Mouse (Mus musculus) midbrain, embryonic 13.5 days (tissue): ENCODE measurements around the gene Zc3h8. TPM values are rescaled to one million over a fixed set of nuclear protein-coding genes. Genes with fewer than 3 reads are reported as not detected.

Source experiments
- ATAC-seq: fragments of 200-750 bp; cut with Nextera tagmentation; 2 replicates; pipeline ENCODE4 v1.8.0; 2017; ENCODE audit warnings: mild to moderate bottlenecking, moderate TSS enrichment, moderate library complexity
- H3K27ac ChIP-seq: fragments of 300-500 bp; sonication (generic); 2 replicates; pipeline ENCODE4 v1.5.1; 2015; ENCODE audit warnings: inconsistent platforms, mild to moderate bottlenecking, moderate library complexity
- H3K27me3 ChIP-seq: fragments of 300-500 bp; sonication (generic); 2 replicates; pipeline ENCODE4 v1.6.1; 2015; ENCODE audit warnings: mild to moderate bottlenecking, inconsistent platforms
- H3K36me3 ChIP-seq: fragments of 300-500 bp; sonication (generic); 2 replicates; pipeline ENCODE4 v1.6.1; 2015; ENCODE audit warnings: mild to moderate bottlenecking, inconsistent platforms
- H3K4me1 ChIP-seq: fragments of 300-500 bp; sonication (generic); replicated peaks from 2 replicates; pipeline ENCODE4 v1.6.1; 2015; ENCODE audit warnings: inconsistent platforms
- H3K4me2 ChIP-seq: fragments of 300-500 bp; sonication (generic); replicated peaks from 2 replicates; pipeline ENCODE4 v1.6.1; 2015; ENCODE audit warnings: moderate library complexity, mild to moderate bottlenecking, inconsistent platforms
- H3K4me3 ChIP-seq: fragments of 300-500 bp; sonication (generic); replicated peaks from 2 replicates; pipeline ENCODE4 v1.5.1; 2015; ENCODE audit warnings: mild to moderate bottlenecking, inconsistent platforms
- H3K9ac ChIP-seq: fragments of 300-500 bp; sonication (generic); replicated peaks from 2 replicates; pipeline ENCODE4 v1.6.1; 2015; ENCODE audit warnings: mild to moderate bottlenecking, inconsistent platforms
- H3K9me3 ChIP-seq: fragments of 300-500 bp; sonication (generic); 2 replicates; pipeline ENCODE4 v1.6.1; 2016; ENCODE audit warnings: mild to moderate bottlenecking, inconsistent platforms
- WGBS: fragments of 180-500 bp; shearing (Covaris S2); methylation state at CpG from one replicate; pipeline ENCODE4 v1.1.7; 2015; 5-methylcytosine and 5-hydroxymethylcytosine counted together
- polyA plus RNA-seq: library from polyadenylated mRNA; unstranded; fragments of >200 nt; fragmentation: Nextera tagmentation; extraction: Ambion mirVana; gene quantifications from 2 replicates; pipeline ENCODE4 v1.2.1, GENCODE M21; 2015

Zc3h8 gene
- polyA plus RNA-seq, 1 experiment from 2014 or later = 11.4 TPM

GRCm38 (mm10) chr2:128947962-128948588 is 4.2 kb upstream of the Zc3h8 start:
- no peak for ATAC-seq
- Histone ChIP-seq H3K36me3 (no peaks in the 10 kb centered on the region), H3K27me3 (peaks cover 3% of the 10 kb centered on the region; the same call in 1 of the 2 replicates), H3K9ac (no peak overlapping the region), H3K4me2 (no peak overlapping the region), H3K4me1 (peaks cover 3% of the 10 kb centered on the region; the same call in 1 of the 2 replicates), H3K4me3 (no peak overlapping the region), H3K9me3 (no peaks in the 10 kb centered on the region), H3K27ac (no peak overlapping the region)
- 36% methylated on average over 6 of the region's 6 CpGs for WGBS

- no peak overlapping the region for H3K4me2 ChIP-seq
- H3K27ac ChIP-seq = no peak overlapping the region
- WGBS = 89% methylated on average over 3 of the region's 3 CpGs
- no peaks in the 10 kb centered on the region for H3K9me3 ChIP-seq
- no peaks in the 10 kb centered on the region for H3K27me3 ChIP-seq
- no peak overlapping the region for H3K4me3 ChIP-seq
- ATAC-seq = no peak
- peaks cover 22% of the 10 kb centered on the region for H3K36me3 ChIP-seq
- H3K4me1 ChIP-seq = no peaks in the 10 kb centered on the region
- H3K9ac ChIP-seq = no peak overlapping the region
Measured at GRCm38 (mm10) chr2:128936256-128936655, 7.6 kb downstream of the Zc3h8 start.

GRCm38 (mm10) chr2:128930704-128931103 is 13.2 kb downstream of the Zc3h8 start:
- no peak for ATAC-seq
- H3K9ac ChIP-seq = no peak overlapping the region
- peaks cover 37% of the 10 kb centered on the region for H3K36me3 ChIP-seq
- no peak overlapping the region for H3K27ac ChIP-seq
- no peaks in the 10 kb centered on the region for H3K27me3 ChIP-seq
- no peaks in the 10 kb centered on the region for H3K4me1 ChIP-seq
- H3K4me2 ChIP-seq = no peak overlapping the region
- H3K9me3 ChIP-seq = no peaks in the 10 kb centered on the region
- no peak overlapping the region for H3K4me3 ChIP-seq

DNA sequence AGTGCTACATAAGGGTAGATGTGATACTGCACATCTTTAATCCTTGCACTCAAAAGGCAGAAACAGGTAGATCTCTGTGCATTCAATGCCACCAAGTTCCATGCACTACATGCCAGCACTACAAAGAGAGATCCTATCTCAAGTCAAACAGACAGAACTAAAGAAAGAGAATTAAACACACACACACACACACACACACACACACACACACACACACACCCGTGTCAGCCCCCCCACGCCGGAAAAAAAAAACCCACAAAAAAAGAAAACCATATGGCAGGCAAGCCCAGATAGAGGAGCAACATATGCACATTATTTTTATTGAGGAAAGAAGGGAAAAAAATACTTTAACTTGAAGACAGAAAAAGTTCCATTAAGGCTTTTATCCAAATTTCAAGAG is 15.4 kb downstream of the Zc3h8 start:
- H3K9ac ChIP-seq = no peak overlapping the region
- no peaks in the 10 kb centered on the region for H3K27me3 ChIP-seq
- H3K36me3 ChIP-seq = peaks cover 43% of the 10 kb centered on the region
- H3K4me3 ChIP-seq = no peak overlapping the region
- H3K27ac ChIP-seq = no peak overlapping the region
- 81% methylated on average over 3 of the region's 3 CpGs for WGBS
- H3K4me2 ChIP-seq = no peak overlapping the region
- no peaks in the 10 kb centered on the region for H3K9me3 ChIP-seq
- no peak for ATAC-seq
- no peaks in the 10 kb centered on the region for H3K4me1 ChIP-seq

DNA sequence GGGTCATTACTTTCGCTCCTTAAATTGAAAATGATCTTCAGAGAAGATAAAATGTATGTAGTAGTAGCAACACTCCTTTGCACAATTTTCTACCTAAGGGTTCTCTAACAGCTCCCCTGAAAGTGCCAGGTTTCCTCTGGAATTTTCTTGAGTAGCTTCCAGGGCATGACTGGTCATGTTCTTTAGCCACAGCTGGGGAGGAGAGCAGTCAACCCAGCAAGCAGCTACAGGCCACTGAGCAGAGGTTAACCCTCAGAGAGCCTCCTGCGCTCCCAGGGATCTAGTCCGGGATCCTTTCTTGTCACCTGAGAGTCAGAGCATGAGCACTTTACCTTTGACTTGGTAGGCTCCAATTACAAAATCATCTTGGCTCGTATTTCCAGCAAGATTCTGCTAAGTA is 19.1 kb downstream of the Zc3h8 start:
- Histone ChIP-seq H3K27ac (no peak overlapping the region), H3K27me3 (no peaks in the 10 kb centered on the region), H3K4me1 (no peaks in the 10 kb centered on the region), H3K4me2 (no peak overlapping the region), H3K9ac (no peak overlapping the region), H3K9me3 (no peaks in the 10 kb centered on the region), H3K4me3 (no peak overlapping the region), H3K36me3 (peaks cover 23% of the 10 kb centered on the region)
- no peak for ATAC-seq
- WGBS = 94% methylated on average over 4 of the region's 4 CpGs

- no peak overlapping the region for H3K4me2 ChIP-seq
- H3K9me3 ChIP-seq = no peaks in the 10 kb centered on the region
- no peak for ATAC-seq
- H3K4me1 ChIP-seq = no peaks in the 10 kb centered on the region
- no peak overlapping the region for H3K27ac ChIP-seq
- no peak overlapping the region for H3K4me3 ChIP-seq
- WGBS = 78% methylated on average over 3 of the region's 3 CpGs
- no peaks in the 10 kb centered on the region for H3K36me3 ChIP-seq
- H3K9ac ChIP-seq = no peak overlapping the region
- no peaks in the 10 kb centered on the region for H3K27me3 ChIP-seq
Measured at GRCm38 (mm10) chr2:128916528-128916927, 27.3 kb downstream of the Zc3h8 start.

DNA sequence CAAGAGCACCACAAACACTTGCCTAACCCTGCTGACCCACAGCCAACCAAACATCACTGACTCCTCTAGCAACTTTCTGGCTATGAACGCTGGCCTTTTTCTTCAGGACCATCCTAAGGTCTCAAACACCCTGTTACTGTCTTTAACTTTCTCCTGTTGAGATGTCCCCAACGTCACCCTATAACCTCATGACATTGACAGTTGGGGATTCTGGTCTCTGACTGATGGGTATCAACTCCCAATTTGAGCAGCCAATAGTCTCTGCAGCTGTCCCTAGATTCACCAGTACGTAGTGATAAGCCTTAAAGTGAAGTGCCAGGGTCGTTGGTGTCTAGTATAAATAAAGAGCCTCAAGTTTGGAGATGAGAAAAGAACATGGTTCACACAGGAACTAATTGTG is 28.9 kb downstream of the Zc3h8 start:
- H3K27me3 ChIP-seq = no peaks in the 10 kb centered on the region
- no peak overlapping the region for H3K9ac ChIP-seq
- no peak overlapping the region for H3K4me2 ChIP-seq
- H3K27ac ChIP-seq = no peak overlapping the region
- H3K4me1 ChIP-seq = no peaks in the 10 kb centered on the region
- no peaks in the 10 kb centered on the region for H3K36me3 ChIP-seq
- H3K9me3 ChIP-seq = no peaks in the 10 kb centered on the region
- WGBS = 92% methylated on average over 4 of the region's 4 CpGs
- ATAC-seq = no peak
- no peak overlapping the region for H3K4me3 ChIP-seq

DNA sequence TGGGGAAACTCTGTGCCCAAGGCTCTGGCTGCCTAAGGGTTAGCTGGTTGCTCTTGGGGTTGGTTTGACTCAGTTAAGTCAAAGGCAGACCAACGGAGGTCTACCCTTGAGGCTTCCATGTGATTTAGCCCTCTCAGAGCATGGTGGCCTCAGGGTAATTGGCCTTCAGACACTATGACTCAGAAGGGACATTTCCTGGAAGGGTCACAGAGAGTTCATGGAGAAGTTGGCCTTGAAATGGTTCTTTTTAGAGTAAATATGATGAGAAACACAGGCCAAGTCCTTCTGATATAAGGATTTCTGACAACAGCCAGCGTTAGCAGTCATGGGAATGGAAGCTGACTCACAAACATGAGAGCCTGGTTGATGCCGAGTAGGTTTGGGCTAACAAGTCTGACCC is 40.2 kb downstream of the Zc3h8 start:
- H3K9me3 ChIP-seq = peaks cover 3% of the 10 kb centered on the region; the same call in 1 of the 2 replicates
- no peak for ATAC-seq
- no peak overlapping the region for H3K9ac ChIP-seq
- 86% methylated on average over 3 of the region's 3 CpGs for WGBS
- no peaks in the 10 kb centered on the region for H3K36me3 ChIP-seq
- no peaks in the 10 kb centered on the region for H3K27me3 ChIP-seq
- no peak overlapping the region for H3K4me3 ChIP-seq
- H3K4me1 ChIP-seq = no peaks in the 10 kb centered on the region
- no peak overlapping the region for H3K27ac ChIP-seq
- H3K4me2 ChIP-seq = no peak overlapping the region

GRCm38 (mm10) chr2:128902843-128903242 is 41.0 kb downstream of the Zc3h8 start:
- Histone ChIP-seq H3K4me2 (no peak overlapping the region), H3K27ac (no peak overlapping the region), H3K4me3 (no peak overlapping the region), H3K4me1 (no peaks in the 10 kb centered on the region), H3K27me3 (no peaks in the 10 kb centered on the region), H3K36me3 (no peaks in the 10 kb centered on the region), H3K9ac (no peak overlapping the region), H3K9me3 (peaks cover 3% of the 10 kb centered on the region; the same call in 1 of the 2 replicates)
- ATAC-seq = no peak
- 90% methylated on average over 6 of the region's 6 CpGs for WGBS

DNA sequence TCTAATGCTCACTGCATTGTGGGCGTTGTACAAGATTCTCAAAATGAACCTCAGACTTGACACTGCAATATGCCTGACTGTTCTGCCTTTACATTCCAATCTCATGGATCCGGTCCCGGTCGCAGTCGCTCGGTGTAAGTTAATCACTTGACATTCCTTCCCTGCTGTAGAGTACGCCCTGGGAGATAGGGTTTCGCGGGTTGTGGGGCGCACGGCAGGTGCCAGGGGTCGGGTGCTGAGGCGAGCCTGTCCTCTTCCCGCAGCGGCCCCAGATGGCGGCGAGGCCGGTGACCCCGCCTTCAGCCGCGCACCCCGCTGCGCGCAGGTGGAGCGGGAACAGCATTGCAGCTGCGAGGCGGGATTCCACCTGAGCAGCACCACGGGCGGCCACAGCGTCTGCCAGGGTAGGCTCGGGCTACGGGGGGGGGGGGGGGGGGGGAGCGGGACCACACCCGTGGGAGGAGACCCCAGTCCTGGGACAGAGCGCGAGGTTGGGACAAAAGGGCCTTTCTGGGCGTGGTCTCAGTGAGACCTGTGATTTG is 51.6 kb downstream of the Zc3h8 start:
- Histone ChIP-seq H3K4me1 (peaks cover 5% of the 10 kb centered on the region; the same call in 1 of the 2 replicates), H3K9ac (peak overlapping the region; percentile 70), H3K9me3 (no peaks in the 10 kb centered on the region), H3K36me3 (no peaks in the 10 kb centered on the region), H3K27ac (no peak overlapping the region), H3K4me3 (peak overlapping the region; percentile 47), H3K27me3 (no peaks in the 10 kb centered on the region), H3K4me2 (peak overlapping the region; percentile 77)
- ATAC-seq = peak; percentile 60
- WGBS = 4% methylated on average over 35 of the region's 37 CpGs

- WGBS = 89% methylated on average over 4 of the region's 4 CpGs
- H3K4me2 ChIP-seq = no peak overlapping the region
Measured at GRCm38 (mm10) chr2:128890661-128891335, 53.1 kb downstream of the Zc3h8 start.

GRCm38 (mm10) chr2:128887866-128888550 is 55.9 kb downstream of the Zc3h8 start:
- Histone ChIP-seq H3K4me1 (peaks cover 5% of the 10 kb centered on the region; the same call in 1 of the 2 replicates), H3K9me3 (no peaks in the 10 kb centered on the region), H3K27me3 (no peaks in the 10 kb centered on the region), H3K4me3 (no peak overlapping the region), H3K27ac (no peak overlapping the region), H3K36me3 (no peaks in the 10 kb centered on the region), H3K9ac (no peak overlapping the region), H3K4me2 (no peak overlapping the region)
- WGBS = 64% methylated on average over 6 of the region's 6 CpGs
- ATAC-seq = no peak

More at GRCm38 (mm10) chr2:128890661-128891335, 53.1 kb downstream of the Zc3h8 start:
- H3K4me1 ChIP-seq = peaks cover 5% of the 10 kb centered on the region; the same call in 1 of the 2 replicates
- H3K4me3 ChIP-seq = no peak overlapping the region
- H3K9me3 ChIP-seq = no peaks in the 10 kb centered on the region
- no peak overlapping the region for H3K27ac ChIP-seq
- no peak overlapping the region for H3K9ac ChIP-seq
- ATAC-seq = no peak
- no peaks in the 10 kb centered on the region for H3K36me3 ChIP-seq
- H3K27me3 ChIP-seq = no peaks in the 10 kb centered on the region
